Mouse (Mus musculus) small intestine, adult 2 months (tissue): ENCODE data around the gene Zfp984.
"Not testable (repeated sequence)": the region's sequence is repeated elsewhere in the genome, so short reads cannot be mapped to it uniquely, and the experiment has no call there.

Experiments used
- CTCF ChIP-seq: fragments of 200-500 bp; IDR thresholded peaks from 2 replicates; pipeline ENCODE4 v1.5.1; 2012; ENCODE audit warnings: low read depth, mild to moderate bottlenecking, control low read depth, inconsistent platforms, low read length, moderate library complexity, mixed read lengths; ENCODE audit not compliant: insufficient replicate concordance, insufficient read length; ENCODE audit errors: extremely low read depth
- POLR2A ChIP-seq: fragments of 200-500 bp; IDR thresholded peaks from 2 replicates; pipeline ENCODE4 v1.6.1; 2012; ENCODE audit warnings: low read depth, mild to moderate bottlenecking, control low read depth, inconsistent platforms, low read length, moderate library complexity

DNA sequence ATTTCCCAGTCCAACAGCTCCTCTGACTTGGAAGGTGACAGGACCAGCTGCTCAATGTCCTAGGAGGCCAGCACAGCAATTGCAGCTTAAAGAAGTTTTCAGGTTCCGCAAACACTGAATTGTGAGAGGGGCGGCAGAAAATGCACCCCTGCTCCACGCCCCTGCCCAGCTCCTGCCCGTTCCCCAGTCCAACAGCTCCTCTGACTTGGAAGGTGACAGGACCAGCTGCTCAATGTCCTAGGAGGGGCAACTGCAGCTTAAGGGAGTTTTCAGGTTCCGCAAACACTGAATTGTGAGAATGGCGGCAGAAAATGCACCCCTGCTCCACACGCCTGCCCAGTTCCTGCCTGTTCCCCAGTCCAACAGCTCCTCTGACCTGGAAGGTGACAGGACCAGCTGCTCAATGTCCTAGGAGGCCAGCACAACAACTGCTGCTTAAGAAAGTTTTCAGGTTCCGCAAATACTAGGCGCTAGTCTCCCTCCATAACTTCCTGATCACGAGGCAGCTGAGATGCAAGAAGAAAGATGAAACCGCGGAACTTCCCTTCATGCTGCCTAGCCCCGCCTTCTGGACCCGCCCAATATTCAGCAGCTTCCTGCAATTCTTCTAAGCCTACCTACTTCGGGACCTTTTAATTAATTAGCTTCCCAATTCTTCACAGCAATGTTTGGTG, at the start of gene Zfp984:
- not testable (repeated sequence) for TF ChIP-seq CTCF, POLR2A
